Mouse (Mus musculus) forebrain, embryonic 10.5 days (tissue): ENCODE data around the gene Pcp4. TPM values are rescaled to one million over a fixed set of nuclear protein-coding genes. Genes with fewer than 3 reads are reported as not detected.

Experiments
- DNase-seq: peaks from one replicate; pipeline ENCODE4 v3.0.0-alpha.2; 2017; ENCODE audit warnings: low spot score; ENCODE audit errors: extremely low spot score
- H3K27ac ChIP-seq: fragments of 300-500 bp; sonication (generic); 2 replicates; pipeline ENCODE4 v1.5.1; 2016; ENCODE audit warnings: mild to moderate bottlenecking
- H3K27me3 ChIP-seq: fragments of 300-500 bp; sonication (generic); 2 replicates; pipeline ENCODE4 v1.6.1; 2016; ENCODE audit warnings: mild to moderate bottlenecking; ENCODE audit not compliant: poor library complexity, severe bottlenecking
- H3K36me3 ChIP-seq: fragments of 300-500 bp; sonication (generic); replicated peaks from 2 replicates; pipeline ENCODE4 v1.6.1; 2016; ENCODE audit warnings: mild to moderate bottlenecking, moderate library complexity
- H3K4me1 ChIP-seq: fragments of 300-500 bp; sonication (generic); 2 replicates; pipeline ENCODE4 v1.6.1; 2016
- H3K4me3 ChIP-seq: fragments of 300-500 bp; sonication (generic); 2 replicates; pipeline ENCODE4 v1.5.1; 2016; ENCODE audit warnings: mild to moderate bottlenecking, moderate library complexity
- H3K9me3 ChIP-seq: fragments of 300-500 bp; sonication (generic); 2 replicates; pipeline ENCODE4 v1.6.1; 2016; ENCODE audit warnings: mild to moderate bottlenecking, moderate library complexity
- WGBS: fragments of 180-500 bp; shearing (Covaris S2); methylation state at CpG from one replicate; pipeline ENCODE4 v1.1.7; 2016; 5-methylcytosine and 5-hydroxymethylcytosine counted together
- polyA plus RNA-seq: library from polyadenylated mRNA; unstranded; fragments of >200 nt; fragmentation: Nextera tagmentation; extraction: Ambion mirVana; gene quantifications from 2 replicates; pipeline ENCODE4 v1.2.1, GENCODE M21; 2016

Pcp4 gene
- polyA plus RNA-seq, 1 experiment from 2014 or later, result 4.3 TPM

GRCm38 (mm10) chr16:96498951-96499350 lies 31.5 kb downstream of the Pcp4 start:
- no peaks in the 10 kb centered on the region for H3K9me3 ChIP-seq
- WGBS, result 83% methylated on average over 7 of the region's 7 CpGs
- DNase-seq, result no peak

GRCm38 (mm10) chr16:96501241-96501640 lies 33.8 kb downstream of the Pcp4 start:
- Histone ChIP-seq H3K4me3 (no peak overlapping the region), H3K27ac (no peak overlapping the region), H3K36me3 (no peaks in the 10 kb centered on the region), H3K9me3 (no peaks in the 10 kb centered on the region), H3K27me3 (peaks cover 4% of the 10 kb centered on the region), H3K4me1 (peaks cover 14% of the 10 kb centered on the region)
- DNase-seq, result no peak
- WGBS, result 79% methylated on average over 6 of the region's 6 CpGs

More at GRCm38 (mm10) chr16:96498951-96499350, 31.5 kb downstream of the Pcp4 start:
- Histone ChIP-seq H3K36me3 (no peaks in the 10 kb centered on the region), H3K4me1 (peaks cover 14% of the 10 kb centered on the region), H3K27me3 (peaks cover 4% of the 10 kb centered on the region), H3K4me3 (no peak overlapping the region), H3K27ac (no peak overlapping the region)

GRCm38 (mm10) chr16:96502586-96502985 lies 35.2 kb downstream of the Pcp4 start:
- Histone ChIP-seq H3K27me3 (peaks cover 4% of the 10 kb centered on the region), H3K4me1 (peaks cover 11% of the 10 kb centered on the region), H3K36me3 (no peaks in the 10 kb centered on the region), H3K9me3 (no peaks in the 10 kb centered on the region), H3K27ac (no peak overlapping the region), H3K4me3 (no peak overlapping the region)
- DNase-seq, result no peak
- 74% methylated on average over 3 of the region's 3 CpGs for WGBS

GRCm38 (mm10) chr16:96514466-96514865 lies 47.1 kb downstream of the Pcp4 start:
- 76% methylated on average over 3 of the region's 3 CpGs for WGBS
- Histone ChIP-seq H3K9me3 (no peaks in the 10 kb centered on the region), H3K36me3 (no peaks in the 10 kb centered on the region), H3K27ac (no peak overlapping the region), H3K4me1 (peaks cover 36% of the 10 kb centered on the region), H3K4me3 (no peak overlapping the region), H3K27me3 (peaks cover 12% of the 10 kb centered on the region)
- DNase-seq, result no peak

- H3K9me3 ChIP-seq, result no peaks in the 10 kb centered on the region
- no peak overlapping the region for H3K27ac ChIP-seq
- DNase-seq, result no peak
- peaks cover 16% of the 10 kb centered on the region for H3K4me1 ChIP-seq
- H3K4me3 ChIP-seq, result no peak overlapping the region
- no peaks in the 10 kb centered on the region for H3K27me3 ChIP-seq
- WGBS, result 88% methylated on average over 3 of the region's 3 CpGs
- H3K36me3 ChIP-seq, result no peaks in the 10 kb centered on the region
These were observed 60.1 kb downstream of the Pcp4 start for GRCm38 (mm10) chr16:96527476-96527875.

- no peak for DNase-seq
- Histone ChIP-seq H3K36me3 (no peaks in the 10 kb centered on the region), H3K27me3 (no peaks in the 10 kb centered on the region), H3K4me1 (peaks cover 16% of the 10 kb centered on the region), H3K4me3 (no peak overlapping the region), H3K9me3 (no peaks in the 10 kb centered on the region), H3K27ac (no peak overlapping the region)
- 93% methylated on average over 4 of the region's 4 CpGs for WGBS
These were observed 61.1 kb downstream of the Pcp4 start for GRCm38 (mm10) chr16:96528471-96528870.

- no peaks in the 10 kb centered on the region for H3K9me3 ChIP-seq
- H3K27ac ChIP-seq, result peak overlapping the region; percentile 51; the same call in 1 of the 2 replicates
- H3K4me1 ChIP-seq, result peaks cover 16% of the 10 kb centered on the region
- DNase-seq, result peak; percentile 20
- no peak overlapping the region for H3K4me3 ChIP-seq
- WGBS, result 62% methylated on average over 9 of the region's 9 CpGs
- H3K27me3 ChIP-seq, result no peaks in the 10 kb centered on the region
- H3K36me3 ChIP-seq, result no peaks in the 10 kb centered on the region
These were observed 62.6 kb downstream of the Pcp4 start for GRCm38 (mm10) chr16:96529896-96530568.

GRCm38 (mm10) chr16:96530569-96530898 lies 63.1 kb downstream of the Pcp4 start:
- Histone ChIP-seq H3K4me3 (no peak overlapping the region), H3K4me1 (peaks cover 16% of the 10 kb centered on the region), H3K27me3 (no peaks in the 10 kb centered on the region), H3K9me3 (no peaks in the 10 kb centered on the region), H3K36me3 (no peaks in the 10 kb centered on the region), H3K27ac (peak overlapping the region; percentile 51; the same call in 1 of the 2 replicates)
- WGBS, result 48% methylated on average over 3 of the region's 3 CpGs
- no peak for DNase-seq

GRCm38 (mm10) chr16:96531029-96531428 lies 63.6 kb downstream of the Pcp4 start:
- Histone ChIP-seq H3K27me3 (no peaks in the 10 kb centered on the region), H3K36me3 (no peaks in the 10 kb centered on the region), H3K4me1 (peaks cover 16% of the 10 kb centered on the region), H3K27ac (no peak overlapping the region), H3K4me3 (no peak overlapping the region), H3K9me3 (no peaks in the 10 kb centered on the region)
- no peak for DNase-seq
- 84% methylated on average over 4 of the region's 4 CpGs for WGBS

GRCm38 (mm10) chr16:96533710-96534109 lies 66.3 kb downstream of the Pcp4 start:
- no peak overlapping the region for H3K4me3 ChIP-seq
- WGBS, result 91% methylated on average over 8 of the region's 8 CpGs
- H3K27me3 ChIP-seq, result no peaks in the 10 kb centered on the region
- H3K9me3 ChIP-seq, result no peaks in the 10 kb centered on the region
- H3K4me1 ChIP-seq, result peaks cover 16% of the 10 kb centered on the region
- H3K36me3 ChIP-seq, result no peaks in the 10 kb centered on the region
- DNase-seq, result no peak
- no peak overlapping the region for H3K27ac ChIP-seq

- no peaks in the 10 kb centered on the region for H3K27me3 ChIP-seq
- no peak overlapping the region for H3K4me3 ChIP-seq
- WGBS, result 91% methylated on average over 4 of the region's 4 CpGs
- no peaks in the 10 kb centered on the region for H3K9me3 ChIP-seq
- H3K36me3 ChIP-seq, result no peaks in the 10 kb centered on the region
- DNase-seq, result no peak
- no peak overlapping the region for H3K27ac ChIP-seq
- H3K4me1 ChIP-seq, result peaks cover 9% of the 10 kb centered on the region
These were observed 67.9 kb downstream of the Pcp4 start for GRCm38 (mm10) chr16:96535271-96535670.

- H3K4me3 ChIP-seq, result no peak overlapping the region
- no peaks in the 10 kb centered on the region for H3K36me3 ChIP-seq
- H3K27ac ChIP-seq, result no peak overlapping the region
- H3K9me3 ChIP-seq, result no peaks in the 10 kb centered on the region
- DNase-seq, result no peak
- H3K27me3 ChIP-seq, result no peaks in the 10 kb centered on the region
- peaks cover 3% of the 10 kb centered on the region for H3K4me1 ChIP-seq
These were observed 69.0 kb downstream of the Pcp4 start for GRCm38 (mm10) chr16:96536426-96536825.

- 87% methylated on average over 4 of the region's 4 CpGs for WGBS
- Histone ChIP-seq H3K36me3 (no peaks in the 10 kb centered on the region), H3K9me3 (no peaks in the 10 kb centered on the region), H3K27me3 (no peaks in the 10 kb centered on the region), H3K27ac (no peak overlapping the region), H3K4me1 (peaks cover 3% of the 10 kb centered on the region), H3K4me3 (no peak overlapping the region)
- no peak for DNase-seq
These were observed 71.7 kb downstream of the Pcp4 start for GRCm38 (mm10) chr16:96539091-96539490.

GRCm38 (mm10) chr16:96541056-96541455 lies 73.7 kb downstream of the Pcp4 start:
- Histone ChIP-seq H3K27me3 (no peaks in the 10 kb centered on the region), H3K4me1 (peaks cover 11% of the 10 kb centered on the region), H3K4me3 (no peak overlapping the region), H3K27ac (no peak overlapping the region), H3K36me3 (no peaks in the 10 kb centered on the region), H3K9me3 (no peaks in the 10 kb centered on the region)
- DNase-seq, result no peak
- 71% methylated on average over 2 of the region's 2 CpGs for WGBS
